Mouse (Mus musculus): ENCODE data around the gene Acsm4.

DNA sequence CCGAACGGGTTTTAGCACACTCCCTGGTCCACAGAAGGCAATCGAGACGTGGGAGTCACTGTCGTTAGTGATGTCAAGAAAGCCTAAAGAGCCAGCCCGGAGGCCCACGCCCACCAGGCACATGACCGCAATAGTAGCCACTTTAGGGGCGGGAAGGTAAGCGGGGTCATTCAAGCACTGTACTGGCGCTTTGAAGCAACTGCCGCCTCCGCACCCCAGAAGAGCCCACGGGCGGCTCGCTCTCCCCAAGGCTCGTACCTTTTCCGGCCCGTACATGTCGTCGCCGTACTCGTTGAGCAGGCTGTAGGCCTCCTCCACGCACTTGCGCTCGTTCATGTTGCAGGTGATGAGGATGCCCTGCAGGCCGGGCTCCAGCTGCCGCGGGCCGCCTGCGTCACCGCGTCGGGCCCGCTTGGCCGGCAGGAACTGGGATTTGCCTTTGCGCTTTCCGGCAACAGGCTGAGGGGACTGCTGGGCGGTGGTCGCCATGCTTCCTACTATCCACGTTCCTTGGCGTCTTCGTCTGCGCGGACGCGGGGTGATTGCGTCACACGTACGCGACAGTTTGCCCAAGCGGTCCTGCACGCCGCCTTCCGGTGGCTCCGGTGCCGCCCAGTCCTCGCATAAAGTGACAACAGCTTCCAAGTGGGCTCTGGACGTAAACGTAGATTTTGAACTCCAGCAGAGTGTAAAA lies 30.6 kb downstream of the Acsm4 start, which contains the start of gene Thumpd1:
- TF ChIP-seq GATA1 (IDR thresholded peaks at IDR 0.05; ENCODE audit: borderline replicate concordance, low read length) (no peak), FLI1 (IDR thresholded peaks at IDR 0.05; ENCODE audit: low read length) (no peak)
